Mouse (Mus musculus) kidney, postnatal 4 days (tissue): ENCODE data around the gene Htr5b.

ENCODE experiments used
- DNase-seq, 2 experiments: peaks; one replicate each; pipeline ENCODE4 v3.0.0; 2021; ENCODE audit warnings: mixed read lengths in 2 of 2

Htr5b gene

GRCm38 (mm10) chr1:121528399-121528720, at the start of gene Htr5b:
Htr5b (minus strand) TSS chr1:121528465.
- peak; percentile 43 to 59 for DNase-seq

GRCm38 (mm10) chr1:121577491-121577890, 49.2 kb upstream of the Htr5b start:
- DNase-seq, result no peak

- no peak for DNase-seq
Observed at GRCm38 (mm10) chr1:121570522-121570921, 42.3 kb upstream of the Htr5b start.

GRCm38 (mm10) chr1:121567521-121568489, 39.5 kb upstream of the Htr5b start, which contains the start of gene Ddx18:
Ddx18 (minus strand) TSS chr1:121567989.
- DNase-seq, result peak; percentile 99

- no peak for DNase-seq
Observed at GRCm38 (mm10) chr1:121557861-121558260, 29.6 kb upstream of the Htr5b start.

GRCm38 (mm10) chr1:121551457-121551835, 23.2 kb upstream of the Htr5b start:
- no peak for DNase-seq

- DNase-seq, result no peak
Observed at GRCm38 (mm10) chr1:121550801-121551456, 22.7 kb upstream of the Htr5b start.

GRCm38 (mm10) chr1:121549456-121549855, 21.2 kb upstream of the Htr5b start:
- peak in 1 of 2 experiments; percentile 24 for DNase-seq

GRCm38 (mm10) chr1:121548667-121549066, 20.4 kb upstream of the Htr5b start:
- DNase-seq, result no peak

- no peak for DNase-seq
Observed at GRCm38 (mm10) chr1:121546844-121547243, 18.6 kb upstream of the Htr5b start.

GRCm38 (mm10) chr1:121540361-121540760, 12.1 kb upstream of the Htr5b start:
- DNase-seq, result no peak

- no peak for DNase-seq
Observed at GRCm38 (mm10) chr1:121531439-121531838, 3.2 kb upstream of the Htr5b start.

- DNase-seq, result no peak
Observed at GRCm38 (mm10) chr1:121529286-121529685, 1.0 kb upstream of the Htr5b start.

- peak; percentile 12 to 19 for DNase-seq
Observed at GRCm38 (mm10) chr1:121527600-121528398, 466 bp downstream of the Htr5b start.

GRCm38 (mm10) chr1:121527061-121527460, 1.2 kb downstream of the Htr5b start:
- DNase-seq, result no peak

- no peak for DNase-seq
Observed at GRCm38 (mm10) chr1:121518609-121519008, 9.7 kb downstream of the Htr5b start.

- DNase-seq, result no peak
Observed at GRCm38 (mm10) chr1:121511966-121512365, 16.3 kb downstream of the Htr5b start.

- DNase-seq, result no peak
Observed at GRCm38 (mm10) chr1:121511186-121511585, 17.1 kb downstream of the Htr5b start.

- no peak for DNase-seq
Observed at GRCm38 (mm10) chr1:121510420-121511140, 17.7 kb downstream of the Htr5b start.

GRCm38 (mm10) chr1:121508729-121509128, 19.5 kb downstream of the Htr5b start:
- DNase-seq, result no peak

GRCm38 (mm10) chr1:121497093-121497492, 31.2 kb downstream of the Htr5b start:
- no peak for DNase-seq

- peak; percentile 49 to 51 for DNase-seq
Observed at GRCm38 (mm10) chr1:121490241-121490640, 38.0 kb downstream of the Htr5b start.
